Mouse (Mus musculus) adrenal gland, adult 8-10 months (tissue): ENCODE data around the gene Osgep. TPM values are rescaled to one million over a fixed set of nuclear protein-coding genes. Genes with fewer than 3 reads are reported as not detected.
"Not testable (repeated sequence)": the region's sequence is repeated elsewhere in the genome, so short reads cannot be mapped to it uniquely, and the experiment has no call there.

Experiments used
- DNase-seq: peaks from one replicate; pipeline ENCODE4 v3.0.0; 2022
- total RNA-seq, 4 experiments: library from RNA; stranded (reverse); gene quantifications; 2 replicates each; pipeline ENCODE4 v1.2.4; 2022

The Osgep gene
- total RNA-seq, 4 experiments from 2014 or later: 44.8 to 55.6 (median 51.3) TPM

GRCm38 (mm10) chr14:50876236-50876950 lies 48.3 kb downstream of the Osgep start:
- DNase-seq: no peak

GRCm38 (mm10) chr14:50875591-50876230 lies 49.0 kb downstream of the Osgep start:
- DNase-seq: no peak

DNA sequence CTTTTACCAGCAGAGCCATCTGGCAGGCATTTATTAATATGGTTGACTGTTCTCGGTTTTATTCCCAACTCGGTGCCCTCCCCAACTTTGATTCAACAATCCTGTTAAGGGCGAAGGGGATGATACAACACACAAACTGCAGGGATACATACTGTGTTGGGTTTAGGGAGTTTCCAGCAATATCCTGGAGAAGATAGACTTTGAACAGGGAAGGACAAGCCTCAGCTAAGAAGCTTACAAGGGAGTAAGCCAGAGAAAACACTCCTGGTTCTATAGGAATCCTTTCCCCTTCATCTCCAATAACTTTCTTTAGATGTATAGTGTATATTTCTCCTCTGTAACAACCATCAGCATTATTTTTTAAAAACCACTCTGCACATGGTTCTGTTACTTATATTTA lies 49.5 kb downstream of the Osgep start:
- no peak for DNase-seq

DNA sequence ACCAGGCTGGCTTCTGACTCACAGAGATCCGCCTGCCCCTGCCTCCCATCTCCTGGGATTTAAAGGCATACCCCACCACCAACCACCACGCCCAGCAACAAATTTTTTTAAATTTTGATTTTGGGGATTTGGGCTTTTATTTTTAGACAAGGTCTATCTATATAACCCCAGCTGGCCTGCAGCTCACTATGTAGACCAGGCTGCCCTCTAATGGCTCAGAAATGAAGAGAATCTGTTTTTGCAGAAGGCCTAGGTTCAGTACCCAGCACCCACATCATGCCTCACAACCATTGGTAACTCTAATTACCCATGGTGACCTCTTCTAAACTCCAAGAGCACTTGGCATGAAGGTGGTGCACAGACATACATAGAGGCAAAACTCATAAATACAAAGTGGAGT lies 53.4 kb downstream of the Osgep start:
- no peak for DNase-seq

DNA sequence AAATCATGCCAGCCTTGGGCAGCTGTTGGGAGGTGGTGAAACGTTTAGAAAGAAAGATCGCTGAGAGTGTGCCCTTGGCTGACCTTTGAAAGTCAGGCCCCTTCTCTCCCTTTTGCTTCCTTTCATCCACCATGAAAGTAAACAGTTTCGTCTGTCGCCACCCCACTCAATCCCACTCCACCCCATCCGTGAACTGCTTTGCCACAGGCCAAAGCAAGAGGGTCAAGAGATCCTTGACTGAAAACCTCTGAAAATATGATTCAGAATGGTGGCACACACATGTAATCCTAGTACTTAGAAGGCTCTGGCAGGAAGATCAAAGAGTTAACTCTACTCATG lies 53.9 kb downstream of the Osgep start:
- DNase-seq: no peak

- peak; percentile 61 for DNase-seq
Measured at GRCm38 (mm10) chr14:50869889-50870804, 54.5 kb downstream of the Osgep start, which contains the start of gene Tep1. Tep1 (minus strand) TSS chr14:50870560.

GRCm38 (mm10) chr14:50868656-50869055 lies 56.0 kb downstream of the Osgep start:
- DNase-seq: no peak

DNA sequence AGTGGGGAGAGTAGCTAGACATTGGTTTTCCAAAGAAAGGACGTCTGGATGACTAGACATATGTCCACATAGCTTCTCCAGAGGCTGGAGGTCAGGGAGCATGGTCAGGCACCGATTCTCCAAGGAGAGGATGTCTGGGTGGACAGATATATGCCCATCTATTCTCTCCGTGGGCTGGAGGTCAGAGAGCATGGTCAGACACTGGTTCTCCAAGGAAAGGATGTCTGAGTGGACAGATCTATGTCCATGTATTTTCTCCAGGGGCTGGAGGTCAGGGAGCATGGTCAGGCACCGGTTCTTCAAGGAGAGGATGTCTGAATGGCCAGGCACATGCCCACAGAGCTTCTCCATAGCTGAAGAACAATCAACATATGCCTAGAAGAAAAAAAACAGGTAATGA lies 56.5 kb downstream of the Osgep start:
- DNase-seq: no peak

- no peak for DNase-seq
Measured at GRCm38 (mm10) chr14:50866966-50867365, 57.7 kb downstream of the Osgep start.

- not testable (repeated sequence) for DNase-seq
Measured at GRCm38 (mm10) chr14:50865005-50865404, 59.7 kb downstream of the Osgep start.

GRCm38 (mm10) chr14:50862641-50863040 lies 62.1 kb downstream of the Osgep start:
- DNase-seq: no peak

Other genes starting within 250 kb of the Osgep start
- not detected for gene Olfr747, start 231.7 kb downstream of the Osgep start, total RNA-seq
- gene Olfr748, start 217.5 kb downstream of the Osgep start, total RNA-seq: not detected
- gene Olfr749, start 179.8 kb downstream of the Osgep start, total RNA-seq: not detected
- gene Ttc5, start 139.4 kb downstream of the Osgep start, total RNA-seq: 10 to 100 TPM; 40.9 to 57.7 (median 53.5) TPM
- gene Ccnb1ip1, start 117.2 kb downstream of the Osgep start, total RNA-seq: 1 to 10 TPM in 1 of 4 experiments, under 1 TPM in 1, not detected in 2; 0.58 to 1.8 TPM
- gene Parp2, start 117.1 kb downstream of the Osgep start, total RNA-seq: 10 to 100 TPM; 24.2 to 40.7 (median 31.3) TPM
- 10 to 100 TPM; 25.5 to 33.6 (median 25.9) TPM for gene Tep1, start 54.3 kb downstream of the Osgep start, total RNA-seq
- gene Klhl33, start 27.4 kb downstream of the Osgep start, total RNA-seq: 1 to 10 TPM; 1.0 to 3.4 (median 1.8) TPM
- gene Apex1, start 75 bp upstream of the Osgep start, total RNA-seq: 10 to 100 TPM; 73.6 to 85.2 (median 74.1) TPM
- 10 to 100 TPM; 62.3 to 74.8 (median 68.0) TPM for gene Pip4p1, start 6.0 kb upstream of the Osgep start, total RNA-seq
- 10 to 100 TPM; 26.5 to 35.8 (median 31.3) TPM for gene Pnp, start 6.2 kb upstream of the Osgep start, total RNA-seq
- gene Gm49342, start 19.6 kb upstream of the Osgep start, total RNA-seq: 10 to 100 TPM; 25.4 to 40.6 (median 33.0) TPM
- gene Pnp2, start 31.1 kb upstream of the Osgep start, total RNA-seq: 1 to 10 TPM; 1.8 to 2.5 (median 2.2) TPM
- under 1 TPM in 2 of 4 experiments, not detected in 2; 0.15 to 0.31 TPM for gene Rnase10, start 82.9 kb upstream of the Osgep start, total RNA-seq
- not detected for gene Rnase9, start 117.0 kb upstream of the Osgep start, total RNA-seq
- not detected for gene Rnase11, start 125.3 kb upstream of the Osgep start, total RNA-seq
- gene Rnase12, start 132.8 kb upstream of the Osgep start, total RNA-seq: not detected
- gene Olfr750, start 149.5 kb upstream of the Osgep start, total RNA-seq: not detected
- 10 to 100 TPM; 48.1 to 69.1 (median 54.7) TPM for gene Rnase4, start 166.2 kb upstream of the Osgep start, total RNA-seq
- gene Ang, start 166.3 kb upstream of the Osgep start, total RNA-seq: 1 to 10 TPM; 5.4 to 7.4 (median 6.4) TPM
- not detected for gene Eddm3b, start 189.5 kb upstream of the Osgep start, total RNA-seq
- 1 to 10 TPM; 1.4 to 4.0 (median 2.1) TPM for gene Rnase6, start 199.0 kb upstream of the Osgep start, total RNA-seq
- under 1 TPM in 1 of 4 experiments, not detected in 3; 0.28 TPM for gene Rnase1, start 221.9 kb upstream of the Osgep start, total RNA-seq
- gene Rnase2b, start 237.4 kb upstream of the Osgep start, total RNA-seq: not detected